Mouse (Mus musculus): ENCODE results near the gene Isg20.
A peak's percentile ranks its signal among the peaks of the same experiment; 100 is the strongest.

Gene Isg20

DNA sequence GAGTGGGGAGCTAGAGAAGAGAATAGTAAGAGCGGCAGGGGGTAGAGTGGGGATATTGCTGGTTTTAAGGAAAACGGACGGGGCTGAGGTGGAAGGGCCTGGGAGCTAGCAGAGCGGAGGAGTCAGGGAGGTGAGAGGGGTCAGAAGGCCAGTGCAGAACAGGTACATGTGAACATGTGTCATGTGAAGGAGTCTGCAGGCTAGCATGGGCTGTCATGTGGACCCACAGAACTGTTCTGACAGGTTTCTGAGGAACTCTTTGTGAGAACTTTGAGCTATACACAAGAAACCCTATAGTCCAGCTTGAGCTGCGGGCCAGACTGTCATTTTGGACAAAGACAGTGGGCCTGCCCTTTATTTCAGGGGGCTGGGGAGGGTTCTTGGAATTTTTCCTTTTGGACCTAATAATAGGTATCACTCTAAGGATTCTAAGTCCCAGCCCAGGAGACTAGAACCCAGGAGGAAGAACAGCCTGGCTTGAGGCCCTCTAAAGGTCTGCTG is at the start of gene Isg20:
Gene Isg20, plus strand, starts transcription at position 451 of the 501 bp plus-strand sequence.
- DNase-seq (ENCODE audit: inconsistent age in 2 of 2, low spot score in 1 of 2), result peak in 1 of 2 experiments; percentile 59

DNA sequence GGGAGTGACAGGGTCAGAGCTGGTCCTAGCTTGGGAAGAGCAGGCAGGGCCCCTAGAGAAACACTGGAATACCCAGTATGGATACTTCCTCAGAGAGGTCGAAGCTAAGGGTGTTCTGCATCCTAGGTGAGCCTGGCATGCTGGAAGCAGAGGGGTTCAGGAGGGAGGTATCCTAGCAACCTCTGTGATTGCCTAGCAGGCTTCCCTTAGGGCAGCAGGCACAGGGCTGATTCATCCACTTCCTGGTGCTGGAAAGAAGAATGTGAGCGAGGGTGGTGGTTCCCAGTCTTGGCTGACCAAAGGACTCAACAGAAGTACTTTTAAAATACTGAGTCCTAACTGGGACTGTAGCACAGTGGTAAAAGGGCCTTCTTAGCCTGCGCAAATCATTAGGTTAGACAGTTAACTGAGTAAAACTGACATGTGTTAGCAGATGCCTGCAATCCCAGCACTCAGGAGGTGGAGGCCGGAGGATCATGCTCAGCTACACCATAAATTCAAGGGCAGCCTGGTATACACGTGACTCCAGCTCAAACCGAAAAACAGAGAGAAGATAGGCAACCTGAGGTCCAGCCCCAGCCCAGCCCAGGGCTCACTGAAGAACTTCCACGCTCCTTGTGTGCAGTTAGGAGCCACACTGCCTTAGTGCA is 49.3 kb upstream of the Isg20 start:
- DNase-seq (ENCODE audit: inconsistent age in 2 of 2, low spot score in 1 of 2), result peak in 1 of 2 experiments; percentile 26

DNA sequence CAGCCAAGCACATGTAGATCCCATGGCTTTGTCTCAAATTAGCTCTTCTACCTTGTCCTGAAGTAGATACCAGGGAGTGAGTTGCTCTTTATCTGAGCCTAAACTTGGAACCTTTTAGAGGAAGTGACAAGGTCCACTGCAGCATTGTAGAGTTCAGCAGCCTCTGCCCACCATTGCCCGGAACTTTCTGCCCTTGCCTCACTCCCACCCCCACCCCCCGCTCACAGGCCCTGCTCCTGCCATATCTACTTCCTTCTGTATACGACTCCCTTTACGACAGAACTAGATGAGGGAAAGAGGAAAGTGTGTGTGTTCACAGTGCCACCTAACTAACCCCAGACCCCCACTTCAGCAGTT is 48.8 kb upstream of the Isg20 start:
- DNase-seq (ENCODE audit: inconsistent age in 2 of 2, low spot score in 1 of 2), result no peak

DNA sequence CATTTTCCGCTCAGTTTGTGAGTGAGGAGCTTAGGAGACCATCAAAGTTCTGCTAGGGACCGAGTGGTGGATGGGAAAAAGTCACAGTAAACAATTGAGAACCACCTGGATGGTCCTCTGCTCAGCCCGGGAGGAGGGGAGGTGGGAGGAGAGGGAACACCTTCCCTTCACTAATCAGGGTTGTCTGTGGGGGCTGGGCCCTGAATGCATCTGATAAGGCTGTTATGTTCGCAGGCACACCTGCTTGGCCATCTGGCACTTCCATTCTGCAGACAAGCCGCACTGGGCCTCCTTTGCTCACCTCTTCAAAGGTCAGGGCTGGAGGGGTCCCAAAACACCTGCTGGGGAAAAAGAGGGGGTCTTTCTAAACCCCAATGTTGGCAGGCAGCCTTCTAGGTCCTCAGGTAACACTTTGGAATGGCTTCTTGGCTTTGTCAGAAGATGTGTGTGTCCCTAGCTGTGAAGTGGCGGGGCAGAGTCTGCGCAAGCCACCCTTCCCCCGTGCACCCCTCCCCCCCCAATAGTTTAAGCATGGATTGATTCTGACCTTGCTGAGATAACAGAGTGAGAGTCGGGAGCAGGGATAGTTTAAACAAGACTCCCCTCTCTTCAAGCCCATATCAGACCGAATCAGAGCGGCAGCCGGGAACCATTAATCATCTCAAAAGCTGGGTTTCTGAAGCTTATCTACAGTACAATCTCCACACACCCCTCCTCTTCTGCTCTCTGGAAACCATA is 47.8 kb upstream of the Isg20 start:
- peak; percentile 22 to 42 for DNase-seq (ENCODE audit: inconsistent age in 2 of 2, low spot score in 1 of 2)

DNA sequence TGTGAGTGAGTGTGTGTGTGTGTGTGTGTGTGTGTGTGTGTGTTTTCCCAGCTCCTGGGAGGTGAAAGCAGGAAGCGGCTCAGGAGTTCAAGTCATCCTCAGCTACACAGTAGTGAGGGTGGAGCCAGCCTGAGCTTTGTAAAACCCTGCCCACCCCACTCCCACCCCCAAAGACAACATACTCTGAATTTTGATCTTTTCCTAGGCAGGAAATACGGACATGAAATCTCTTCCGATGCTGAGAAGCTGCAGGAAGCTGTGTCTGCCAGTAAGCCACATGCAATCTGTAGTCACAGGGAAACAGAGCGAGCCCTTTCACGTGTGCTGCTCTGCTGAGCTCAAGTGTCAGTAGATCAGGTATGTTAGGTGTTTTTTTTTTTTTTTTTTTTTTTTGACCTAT is 44.5 kb upstream of the Isg20 start:
- DNase-seq (ENCODE audit: inconsistent age in 2 of 2, low spot score in 1 of 2), result no peak

DNA sequence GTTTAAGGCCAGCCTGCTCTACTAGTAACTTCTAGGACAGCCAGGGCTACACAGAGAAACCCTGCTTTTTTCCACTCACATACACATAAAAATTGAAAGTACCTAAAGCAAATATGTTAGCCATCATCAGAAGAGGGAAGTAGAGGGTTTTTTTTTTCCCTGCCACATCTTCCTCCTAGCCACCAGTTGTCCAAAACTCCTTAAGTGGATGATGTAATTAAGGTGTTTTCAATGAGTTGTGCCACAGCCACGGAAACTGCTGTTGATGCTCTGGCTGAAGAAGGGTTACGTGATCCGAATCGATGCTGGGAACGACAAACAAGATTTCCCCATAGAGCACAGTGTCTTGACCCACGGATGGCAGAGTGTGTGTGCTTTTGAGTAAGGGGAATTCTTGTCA is 40.9 kb upstream of the Isg20 start:
- DNase-seq (ENCODE audit: inconsistent age in 2 of 2, low spot score in 1 of 2), result no peak

DNA sequence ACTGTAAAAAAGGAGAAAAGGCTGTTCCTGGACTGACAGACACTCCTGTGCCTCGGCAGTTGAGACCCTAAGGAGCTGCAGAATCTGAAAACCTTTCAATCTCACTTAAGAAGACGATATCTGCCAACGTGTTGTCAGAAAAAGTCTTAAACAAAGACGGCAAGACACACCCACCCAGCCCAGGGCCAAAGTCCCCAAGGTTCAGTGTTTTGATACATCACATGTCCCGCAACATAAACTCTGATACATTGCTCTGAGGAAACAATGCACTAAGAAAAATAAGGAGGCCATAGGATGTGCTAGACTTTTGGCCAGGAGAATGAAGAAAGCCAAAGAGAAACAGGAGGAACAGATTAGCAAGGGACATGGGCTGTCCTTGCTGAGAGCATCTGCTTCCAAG is 40.4 kb upstream of the Isg20 start:
- no peak for DNase-seq (ENCODE audit: inconsistent age in 2 of 2, low spot score in 1 of 2)

DNA sequence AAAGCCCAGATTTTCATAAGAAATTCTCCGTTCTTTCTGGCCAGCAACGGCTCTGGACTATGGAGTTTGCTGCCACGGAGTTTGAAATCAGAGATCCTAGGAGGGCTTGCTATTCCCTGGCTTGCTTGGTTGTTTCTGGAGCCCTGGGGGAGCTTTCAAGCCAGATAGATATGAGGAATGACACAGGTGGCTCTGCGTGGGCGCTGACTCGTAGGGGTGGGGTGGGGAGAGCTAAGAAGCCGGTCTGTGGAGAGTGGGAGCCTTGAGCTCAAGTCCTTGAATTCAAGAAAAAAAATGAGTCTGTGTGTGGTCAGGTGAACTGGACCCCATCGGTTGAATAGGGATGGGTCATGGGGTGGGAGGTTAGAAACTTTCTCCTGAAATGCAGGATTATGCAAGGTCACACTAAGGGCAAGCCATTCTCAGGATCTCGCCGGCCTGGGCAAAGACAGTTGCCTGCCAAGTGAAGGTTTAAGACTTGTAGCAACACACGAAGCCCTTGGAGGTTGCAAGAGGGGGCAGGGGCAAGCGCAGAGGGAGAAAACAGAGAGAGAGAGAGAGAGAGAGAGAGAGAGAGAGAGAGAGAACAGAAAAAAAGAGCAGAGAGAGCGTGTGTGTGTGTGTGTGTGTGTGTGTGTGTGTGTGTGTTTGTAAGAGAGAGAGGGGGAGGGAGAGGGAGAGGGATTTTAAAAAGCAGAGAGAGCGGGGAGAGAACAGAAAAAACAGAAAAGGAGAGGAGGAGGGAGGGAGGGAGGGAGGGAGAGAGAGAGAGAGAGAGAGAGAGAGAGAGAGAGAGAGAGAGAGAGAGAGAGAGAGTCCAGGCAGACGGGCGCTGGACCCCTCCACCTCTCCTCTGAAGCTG is 31.4 kb upstream of the Isg20 start:
- peak; percentile 24 to 50 for DNase-seq (ENCODE audit: inconsistent age in 2 of 2, low spot score in 1 of 2)

DNA sequence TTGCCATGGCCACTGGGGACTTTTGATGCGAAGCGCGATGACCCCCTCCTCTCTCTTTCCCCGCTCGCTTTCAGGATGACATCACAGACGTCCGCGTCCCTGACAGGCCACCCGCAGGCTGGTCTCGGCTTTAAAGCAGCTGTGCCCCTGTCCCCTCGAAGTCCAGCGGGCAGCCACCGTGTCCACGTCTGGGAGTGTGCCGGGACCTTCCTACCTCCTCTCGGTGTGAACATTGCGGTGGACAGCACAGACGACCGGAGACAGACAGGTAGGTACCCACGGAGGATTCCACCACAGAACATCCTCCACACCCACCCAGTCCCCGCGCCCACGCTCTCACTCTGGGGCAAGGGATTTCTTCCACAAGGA is 30.8 kb upstream of the Isg20 start:
- peak; percentile 59 to 70 for DNase-seq (ENCODE audit: inconsistent age in 2 of 2, low spot score in 1 of 2)

DNA sequence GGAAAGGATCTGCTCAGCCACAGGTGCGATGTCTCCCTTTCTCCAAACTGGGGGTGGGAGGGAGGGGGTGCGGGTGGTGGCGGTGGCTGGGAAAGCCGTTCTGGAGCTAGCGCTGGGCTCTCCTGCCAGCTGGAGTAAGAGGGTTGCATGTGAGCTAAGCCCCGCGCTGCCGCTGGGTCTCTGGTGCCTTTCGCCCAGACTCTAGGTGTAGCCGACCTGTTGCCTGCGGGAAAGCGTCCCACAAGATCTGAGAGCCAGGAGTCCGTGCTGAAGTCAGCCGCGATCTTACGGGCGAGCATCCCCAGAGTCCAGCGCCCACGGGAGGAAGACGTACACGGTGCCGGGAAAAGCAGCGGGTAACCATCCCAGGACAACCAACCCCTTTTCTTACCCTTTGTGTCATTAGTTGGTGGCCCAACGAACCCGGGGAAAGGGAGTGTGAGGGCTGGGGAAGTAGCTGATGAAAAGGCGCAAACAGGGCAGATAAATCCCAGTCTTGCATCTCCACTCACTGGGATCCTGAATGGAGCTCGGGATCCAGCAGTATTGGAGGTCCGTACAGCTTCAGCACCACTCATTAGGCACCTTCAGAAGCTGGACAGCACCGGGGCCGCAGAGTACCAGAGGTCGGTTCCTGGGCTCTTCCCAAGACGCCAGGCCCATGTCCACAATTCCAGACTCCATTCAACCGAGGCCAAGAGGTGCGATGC is 30.1 kb upstream of the Isg20 start:
- DNase-seq (ENCODE audit: inconsistent age in 2 of 2, low spot score in 1 of 2), result peak in 1 of 2 experiments; percentile 49

DNA sequence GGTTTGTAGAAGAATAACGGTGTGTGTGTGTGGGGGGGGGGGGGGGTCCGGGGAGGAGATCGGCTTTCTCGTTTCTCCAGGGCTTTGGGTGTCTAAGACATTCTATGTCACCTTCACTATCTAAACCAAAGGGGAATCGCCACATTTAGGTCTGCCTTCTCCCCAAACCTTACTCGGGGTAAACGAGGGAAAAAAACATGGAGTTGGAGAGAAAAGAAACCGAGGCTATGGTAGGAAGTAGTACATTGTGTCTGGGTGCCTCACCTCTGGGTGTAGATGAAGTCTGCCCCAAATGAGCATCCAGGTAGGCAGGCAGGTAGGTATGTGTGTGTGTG is 29.5 kb upstream of the Isg20 start:
- DNase-seq (ENCODE audit: inconsistent age in 2 of 2, low spot score in 1 of 2), result no peak

DNA sequence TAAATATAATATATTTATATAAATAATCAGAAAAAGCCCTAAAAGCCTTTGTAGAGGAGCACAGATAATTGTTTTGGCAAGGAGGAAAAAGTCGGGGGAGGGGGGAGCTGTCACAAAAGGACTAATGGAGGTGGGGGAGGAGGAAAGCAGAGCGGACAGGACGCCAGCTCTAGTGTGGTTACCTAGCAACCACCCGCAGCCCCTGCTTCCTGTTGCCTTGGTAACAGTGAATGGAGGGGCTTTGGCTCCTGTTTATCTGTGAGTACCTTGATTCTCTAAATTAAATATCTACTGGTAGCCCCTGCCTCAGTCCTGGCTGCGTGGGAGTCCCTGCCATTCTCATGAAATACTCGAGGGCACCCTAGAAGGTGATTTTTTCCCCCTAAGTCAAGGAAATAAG is 29.1 kb upstream of the Isg20 start:
- DNase-seq (ENCODE audit: inconsistent age in 2 of 2, low spot score in 1 of 2), result peak in 1 of 2 experiments; percentile 24

DNA sequence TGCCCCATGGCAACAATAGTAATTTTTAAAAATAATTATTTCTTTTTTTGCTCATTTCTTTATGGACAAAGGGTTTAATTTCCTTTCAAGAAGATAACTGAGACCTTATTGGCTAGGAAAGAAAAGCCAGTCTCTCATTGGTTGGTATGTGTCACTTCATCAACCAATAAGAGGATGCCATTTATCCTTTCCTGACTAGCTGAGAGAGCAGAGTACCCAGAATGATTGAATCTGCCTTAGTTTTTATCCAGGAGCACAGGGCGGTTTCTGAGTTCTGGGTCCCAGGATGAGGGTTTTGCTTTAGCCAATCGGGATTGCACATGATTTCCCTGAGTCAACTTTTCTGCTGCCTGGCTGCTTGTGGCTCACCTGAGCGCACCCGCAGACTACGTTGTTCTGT is 27.8 kb upstream of the Isg20 start:
- peak in 1 of 2 experiments; percentile 28 for DNase-seq (ENCODE audit: inconsistent age in 2 of 2, low spot score in 1 of 2)

DNA sequence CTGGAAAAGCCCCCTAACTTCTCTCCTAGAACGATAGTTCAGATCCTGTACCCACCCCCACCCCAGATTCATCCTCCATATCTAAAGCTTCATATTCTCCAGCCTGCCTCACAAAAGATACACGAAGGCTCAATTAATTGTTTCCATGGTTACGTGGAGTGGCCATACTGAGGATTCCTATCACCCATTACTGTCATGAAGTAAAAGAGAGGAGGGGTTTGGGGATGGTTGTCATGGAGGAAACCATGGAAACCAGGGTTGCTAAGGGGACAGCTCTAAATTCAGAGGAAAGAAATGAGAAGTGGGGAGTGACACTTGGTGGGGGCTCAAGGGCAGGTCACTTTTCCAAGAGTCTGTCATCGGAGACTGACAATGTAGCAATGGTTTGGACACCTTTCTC is 26.7 kb upstream of the Isg20 start:
- no peak for DNase-seq (ENCODE audit: inconsistent age in 2 of 2, low spot score in 1 of 2)

DNA sequence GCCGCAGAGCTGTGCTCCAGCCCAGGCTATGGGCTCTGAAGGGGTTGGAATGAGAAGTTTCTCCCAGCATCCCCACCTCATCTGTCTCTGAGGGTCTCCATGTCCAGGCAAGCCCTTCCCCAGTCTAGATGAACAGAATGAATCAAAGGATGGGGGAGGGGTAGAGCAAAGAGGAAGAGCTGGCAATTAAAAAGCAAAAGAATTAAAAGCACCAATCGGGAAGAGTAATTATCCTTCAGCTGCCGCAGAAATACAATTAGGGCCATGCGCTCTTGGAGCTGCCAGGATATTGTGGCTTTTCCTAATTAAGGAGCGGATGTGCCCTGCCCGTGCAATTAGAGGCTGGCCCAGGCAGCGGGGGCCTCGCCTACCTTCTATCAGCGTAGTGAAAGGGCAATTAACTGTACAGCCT is 25.8 kb upstream of the Isg20 start:
- DNase-seq (ENCODE audit: inconsistent age in 2 of 2, low spot score in 1 of 2), result no peak

DNA sequence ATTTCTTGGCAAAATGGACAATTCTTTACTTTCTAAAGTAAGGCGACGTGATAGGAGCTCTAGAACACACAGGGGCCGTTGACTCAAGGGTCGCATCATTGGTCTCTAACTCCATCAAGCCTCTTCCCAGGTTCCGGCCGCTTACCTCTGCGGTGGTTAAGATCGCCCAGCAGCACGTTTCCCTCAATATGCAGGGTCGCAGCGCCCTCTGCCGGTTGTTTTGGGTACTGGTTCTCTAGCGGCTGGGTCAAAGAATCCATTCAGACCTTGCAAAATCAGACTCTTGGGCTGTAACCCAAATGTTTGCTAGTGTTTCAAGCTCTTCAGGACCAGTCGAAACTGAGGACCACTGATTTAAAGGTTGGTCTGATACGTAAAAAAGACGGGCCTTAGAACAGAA is 22.6 kb upstream of the Isg20 start:
- DNase-seq (ENCODE audit: inconsistent age in 2 of 2, low spot score in 1 of 2), result peak; percentile 82 to 96

DNA sequence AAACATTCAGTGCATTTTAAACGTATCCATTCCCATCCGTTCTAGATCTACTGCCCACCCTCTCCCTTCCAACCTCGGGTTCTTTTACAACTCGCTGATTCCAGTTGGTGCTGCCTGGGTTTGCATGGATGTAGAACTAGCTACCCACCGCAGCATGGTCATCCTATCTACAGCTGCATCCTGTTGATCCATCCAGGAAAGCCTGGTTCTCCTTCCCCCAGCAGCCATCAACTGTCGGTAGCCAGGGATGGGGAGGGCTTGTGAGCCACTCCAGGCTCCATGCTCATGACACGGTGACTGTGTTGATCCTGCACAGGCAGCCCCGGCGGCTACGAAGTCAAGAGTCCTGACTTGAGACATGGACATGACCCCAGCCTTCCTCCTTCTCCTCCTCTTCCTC is 19.3 kb upstream of the Isg20 start:
- DNase-seq (ENCODE audit: inconsistent age in 2 of 2, low spot score in 1 of 2), result no peak

DNA sequence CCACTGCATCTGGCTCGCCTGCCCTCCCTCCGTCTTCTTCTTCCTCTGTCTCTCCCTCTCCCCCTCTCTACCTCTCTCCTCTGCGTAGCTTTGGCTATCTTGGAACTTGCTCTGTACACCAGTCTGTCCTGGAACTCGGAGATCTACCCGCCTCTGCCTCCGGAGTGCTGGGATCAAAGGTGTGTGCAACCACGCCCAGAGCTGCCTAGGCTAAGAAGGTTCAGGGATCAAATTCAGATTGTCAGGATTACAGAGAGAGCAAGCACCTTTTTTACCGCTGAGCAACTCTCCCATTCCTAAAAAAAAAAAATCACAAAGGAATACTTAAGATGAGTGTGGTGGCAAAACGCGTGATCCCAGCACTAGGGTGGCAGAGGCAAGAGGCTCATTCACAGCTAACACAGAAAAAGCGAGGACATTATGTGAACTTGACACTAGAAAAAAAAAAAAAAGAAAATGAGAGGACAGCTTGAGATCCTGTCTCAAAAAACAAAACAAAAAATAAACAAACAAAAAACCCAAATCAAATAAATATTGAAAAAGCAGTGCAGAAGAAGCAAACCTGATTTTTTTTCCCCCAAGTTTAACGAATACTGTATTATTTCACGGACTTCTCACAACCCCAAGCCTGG is 18.1 kb upstream of the Isg20 start:
- DNase-seq (ENCODE audit: inconsistent age in 2 of 2, low spot score in 1 of 2), result no peak

DNA sequence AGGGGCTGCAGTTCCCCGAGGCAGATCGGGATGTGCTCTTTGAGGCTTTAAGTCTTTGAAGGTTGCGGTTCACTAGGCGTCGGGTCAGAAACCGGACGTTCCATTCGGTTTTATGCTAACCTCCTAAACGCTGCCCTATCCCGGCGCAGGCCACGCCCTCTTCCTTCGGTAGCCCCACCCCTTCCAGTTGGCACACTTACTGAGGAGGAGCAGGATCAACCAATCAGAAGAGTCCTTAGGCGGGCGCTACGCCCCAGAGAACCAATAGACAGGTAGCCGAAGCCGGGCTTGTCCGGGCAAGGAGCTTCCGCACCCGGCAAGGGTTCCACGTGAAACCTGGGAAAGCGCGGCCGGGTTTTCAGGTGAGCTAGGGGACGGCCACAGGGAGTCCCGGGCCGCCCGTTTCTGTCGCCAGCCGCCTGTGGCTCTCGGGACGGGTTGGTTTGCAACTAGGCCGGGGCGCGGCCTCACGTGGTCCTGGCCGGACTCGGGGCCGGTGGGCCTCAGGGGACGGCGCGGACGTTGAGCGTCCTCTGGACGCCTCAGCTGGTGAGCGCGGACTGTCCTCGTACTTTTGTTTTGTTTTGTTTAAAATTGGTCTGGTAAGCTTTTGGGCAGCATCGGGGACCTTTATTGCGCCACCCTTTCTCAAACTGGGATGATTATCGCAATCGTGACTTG is 17.4 kb upstream of the Isg20 start, which contains the start of gene Aen:
Gene Aen, plus strand, starts transcription at position 202 of the 681 bp plus-strand sequence.
- DNase-seq (ENCODE audit: inconsistent age in 2 of 2, low spot score in 1 of 2), result peak; percentile 99 to 100

DNA sequence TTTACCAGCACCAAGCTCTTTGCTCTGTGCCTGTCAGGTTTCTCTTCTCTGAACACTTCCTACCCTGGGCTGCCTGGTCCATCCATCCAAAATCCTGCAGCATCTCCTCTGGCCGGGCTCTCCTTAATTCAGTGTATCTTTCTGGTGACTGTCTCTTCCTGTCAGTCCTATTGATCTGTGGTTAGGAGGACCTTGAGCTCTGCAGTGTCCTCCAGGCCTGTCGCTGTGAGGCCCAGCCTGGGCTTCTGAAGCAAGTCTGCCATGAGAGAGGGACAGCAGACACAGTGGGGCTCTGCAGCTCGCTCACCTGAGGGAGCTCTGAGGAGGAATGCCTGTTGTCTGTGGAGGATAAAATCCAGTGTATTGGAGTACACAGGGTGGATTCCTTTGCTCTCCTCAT is 15.7 kb upstream of the Isg20 start:
- DNase-seq (ENCODE audit: inconsistent age in 2 of 2, low spot score in 1 of 2), result peak in 1 of 2 experiments; percentile 64
